ENCODE assay signal across 9 mouse cellular contexts in genomic region chr8:72644601-72645000, GRCm38 (mm10). TPM values are rescaled to one million over a fixed set of nuclear protein-coding genes. Genes with fewer than 3 reads are reported as not detected.
DNase-seq lines count a peak whose midpoint lies in the region; ATAC-seq and TF ChIP-seq lines count a peak whose summit lies in the region.
"Had no signal": no experiment of that assay in that cellular context is flagged by ENCODE, and none has a peak within 500 bp of the region (broad histone marks: within the 10 kb centered on the region; RNA-seq: fewer than 3 reads in every experiment).

No protein-coding gene starts in this region.

- TF ChIP-seq CTCF in lung, adult 2 months (IDR thresholded peaks at IDR 0.05; ENCODE audit: insufficient read depth, low read length), result peak; percentile 41; the same call in 1 of the 2 replicates
- peak; percentile 82 for TF ChIP-seq CTCF in layer of hippocampus, adult 2 months (conservative IDR thresholded peaks at IDR 0.05)

- no peak for ATAC-seq in hindbrain, embryonic 12.5 days (ENCODE audit: low FRiP score)

- no peaks in the 10 kb centered on the region for H3K27me3 ChIP-seq in hindbrain, embryonic 12.5 days
- H3K27me3 ChIP-seq: limb, embryonic 12.5 days had no signal

- no peak overlapping the region for H3K27ac ChIP-seq in layer of hippocampus, adult 2 months
- H3K27ac ChIP-seq in hindbrain, embryonic 12.5 days, result no peak overlapping the region
- H3K27ac ChIP-seq: limb, embryonic 12.5 days had no signal

- peak; percentile 43 for DNase-seq in adrenal gland, postnatal 14 days
- no peak for DNase-seq in adrenal gland, adult 18-20 months (ENCODE audit: low spot score in 2 of 2)
- no peak for DNase-seq in lung, adult 2 months
- DNase-seq in lung, postnatal 14 days, result no peak
- DNase-seq in layer of hippocampus, adult 2 months (ENCODE audit: low spot score in 2 of 2), result peak; percentile 53 to 61
- peak; percentile 63 for DNase-seq in right cerebral cortex, postnatal 4 days
- DNase-seq in heart, adult 8-10 months (ENCODE audit: low spot score), result no peak

- no peaks in the 10 kb centered on the region; the same call in 1 of the 2 replicates for H3K9me3 ChIP-seq in hindbrain, embryonic 12.5 days (replicated peaks)

- 0 out of 2 replicates have a peak, but pooled peaks cover 6% of the 10 kb centered on the region for H3K4me1 ChIP-seq in lung, adult 2 months (ENCODE audit: control insufficient read depth, insufficient read depth, low read length)
- peaks cover 10% of the 10 kb centered on the region; the same call in 1 of the 2 replicates for H3K4me1 ChIP-seq in hindbrain, embryonic 12.5 days
- H3K4me1 ChIP-seq: limb, embryonic 12.5 days had no signal

- H3K4me2 ChIP-seq in hindbrain, embryonic 12.5 days (replicated peaks), result no peak overlapping the region
- H3K4me2 ChIP-seq: limb, embryonic 12.5 days had no signal

- no peak overlapping the region for H3K9ac ChIP-seq in hindbrain, embryonic 12.5 days
- H3K9ac ChIP-seq: limb, embryonic 12.5 days had no signal

- no peaks in the 10 kb centered on the region for H3K36me3 ChIP-seq in hindbrain, embryonic 12.5 days
- H3K36me3 ChIP-seq: limb, embryonic 12.5 days had no signal

- no peak for TF ChIP-seq POLR2A in lung, adult 2 months (IDR thresholded peaks at IDR 0.05; ENCODE audit: borderline replicate concordance, extremely low read depth, low read depth, low read length)

- no peak overlapping the region for H3K4me3 ChIP-seq in lung, adult 2 months (replicated peaks; ENCODE audit: extremely low read depth, low read depth, low read length)
- H3K4me3 ChIP-seq in layer of hippocampus, adult 2 months, result no peak overlapping the region
- no peak overlapping the region for H3K4me3 ChIP-seq in hindbrain, embryonic 12.5 days
- H3K4me3 ChIP-seq: limb, embryonic 12.5 days had no signal

- WGBS in lung, adult 2 months, result 71% methylated on average over 4 of the region's 4 CpGs
- WGBS in hindbrain, embryonic 12.5 days, result 67% methylated on average over 4 of the region's 4 CpGs

RNA-seq across cellular contexts. Expression of gene Nwd1, which starts 1.9 kb away (rescaled TPM):
- total RNA-seq in adrenal gland, postnatal 14 days (2021), result 0.41 and 0.60 TPM in 2 replicates
- under 1 TPM; 0.26 to 0.50 TPM for total RNA-seq in adrenal gland, adult 18-20 months (2021)
- polyA plus RNA-seq in lung, adult 2 months (2012; rRNA removed), result 0.97 and 1.0 TPM in 2 replicates
- 10 to 100 TPM; 51.1 to 52.1 TPM for total RNA-seq in layer of hippocampus, adult 2 months (2021)
- polyA plus RNA-seq in hindbrain, embryonic 12.5 days (2016; fragmentation: Nextera tagmentation; extraction: Ambion mirVana), result 0.64 and 0.68 TPM in 2 replicates
- total RNA-seq in heart, adult 8-10 months (2022), result under 1 TPM; 0.31 to 0.79 (median 0.46) TPM
- polyA plus RNA-seq: limb, embryonic 12.5 days had no signal

Comparison
In these comparisons a context has a peak if more than half of its experiments do, and no peak if none do; other contexts are left out.
1. DNase-seq: peak in adrenal gland, postnatal 14 days (single experiment), layer of hippocampus, adult 2 months (2 of 2) and right cerebral cortex, postnatal 4 days (single experiment); none in adrenal gland, adult 18-20 months (0 of 2), lung, adult 2 months (single experiment), lung, postnatal 14 days (single experiment) and heart, adult 8-10 months (single experiment).
2. RNA of gene Nwd1, which starts 1.9 kb away (total RNA-seq): 51.1 to 52.1 TPM in layer of hippocampus, adult 2 months; 0.31 to 0.79 TPM in heart, adult 8-10 months, 0.26 to 0.50 TPM in adrenal gland, adult 18-20 months and 0.41 to 0.60 TPM in adrenal gland, postnatal 14 days; every median in the first group is over 10 times any median in the second.